Mouse (Mus musculus) heart, postnatal 0 days (tissue): ENCODE data around the gene Cradd. TPM values are rescaled to one million over a fixed set of nuclear protein-coding genes. Genes with fewer than 3 reads are reported as not detected.

Experiments
- ATAC-seq: fragments of 200-750 bp; cut with Nextera tagmentation; 2 replicates; pipeline ENCODE4 v1.8.0; 2017; ENCODE audit warnings: low read depth, moderate number of reproducible peaks, moderate library complexity; ENCODE audit not compliant: insufficient read depth
- DNase-seq: peaks from one replicate; pipeline ENCODE4 v3.0.0-alpha.2; 2016; ENCODE audit warnings: low spot score
- H3K27ac ChIP-seq: fragments of 300-500 bp; sonication (generic); 2 replicates; pipeline ENCODE4 v1.5.1; 2014; ENCODE audit warnings: low read depth, mild to moderate bottlenecking
- H3K27me3 ChIP-seq: fragments of 300-500 bp; sonication (generic); 2 replicates; pipeline ENCODE4 v1.6.1; 2014; ENCODE audit warnings: low read length, mixed read lengths; ENCODE audit not compliant: control insufficient read depth, insufficient read depth
- H3K36me3 ChIP-seq: fragments of 300-500 bp; sonication (generic); replicated peaks from 2 replicates; pipeline ENCODE4 v1.6.1; 2014; ENCODE audit warnings: low read length, mixed read lengths; ENCODE audit not compliant: control insufficient read depth, insufficient read depth
- H3K4me1 ChIP-seq: fragments of 300-500 bp; sonication (generic); 2 replicates; pipeline ENCODE4 v1.6.1; 2014; ENCODE audit warnings: antibody characterized with exemption; ENCODE audit not compliant: control insufficient read depth, insufficient read depth
- H3K4me2 ChIP-seq: fragments of 300-500 bp; sonication (generic); 2 replicates; pipeline ENCODE4 v1.6.1; 2014; ENCODE audit warnings: low read depth, mild to moderate bottlenecking, low read length, moderate library complexity
- H3K4me3 ChIP-seq: fragments of 300-500 bp; sonication (generic); 2 replicates; pipeline ENCODE4 v1.5.1; 2014; ENCODE audit warnings: low read depth, low read length
- H3K9ac ChIP-seq: fragments of 300-500 bp; sonication (generic); replicated peaks from 2 replicates; pipeline ENCODE4 v1.6.1; 2014; ENCODE audit warnings: low read depth, low read length, mixed read lengths
- H3K9me3 ChIP-seq: fragments of 300-500 bp; sonication (generic); replicated peaks from 2 replicates; pipeline ENCODE4 v1.6.1; 2016; ENCODE audit warnings: low read length; ENCODE audit not compliant: control insufficient read depth
- CTCF ChIP-seq: IDR thresholded peaks from 2 replicates; pipeline ENCODE4 v1.5.1; 2016; ENCODE audit warnings: antibody characterized with exemption, control low read depth, low read depth
- EP300 ChIP-seq: IDR thresholded peaks from 2 replicates; pipeline ENCODE4 v1.6.1; 2016; ENCODE audit warnings: antibody characterized with exemption, low read depth
- WGBS: fragments of 180-500 bp; shearing (Covaris S2); extraction: QIAGEN DNeasy Blood & Tissue Kit; methylation state at CpG from one replicate; pipeline ENCODE4 v1.1.7; 2014; 5-methylcytosine and 5-hydroxymethylcytosine counted together
- polyA plus RNA-seq: library from polyadenylated mRNA; unstranded; fragments of >200 nt; fragmentation: Nextera tagmentation; extraction: Ambion mirVana; gene quantifications from 2 replicates; pipeline ENCODE4 v1.2.1, GENCODE M21; 2015
- total RNA-seq: library from RNA; depleted of rRNA; stranded (reverse); fragments of >200 nt; gene quantifications from 2 replicates; pipeline ENCODE4 v1.2.3, GENCODE M21; 2014; ENCODE audit warnings: low replicate concordance

Gene Cradd
- total and polyA plus RNA-seq, 2 experiments from 2014 or later: 12.2 to 21.1 TPM

- no peak for DNase-seq
- ATAC-seq: no peak; the same call in 1 of the 2 replicates
- Histone ChIP-seq H3K9me3 (no peaks in the 10 kb centered on the region), H3K36me3 (no peaks in the 10 kb centered on the region), H3K4me1 (peaks cover 40% of the 10 kb centered on the region), H3K27me3 (no peaks in the 10 kb centered on the region), H3K9ac (no peak overlapping the region), H3K4me2 (no peak overlapping the region), H3K27ac (peak overlapping the region; percentile 30; the same call in 1 of the 2 replicates), H3K4me3 (no peak overlapping the region)
- 44% methylated on average over 8 of the region's 8 CpGs for WGBS
- TF ChIP-seq EP300: no peak
- TF ChIP-seq CTCF: no peak
Measured at GRCm38 (mm10) chr10:95236226-95236625, 87.7 kb downstream of the Cradd start.

GRCm38 (mm10) chr10:95234661-95235060 lies 89.3 kb downstream of the Cradd start:
- Histone ChIP-seq H3K4me1 (peaks cover 40% of the 10 kb centered on the region), H3K9ac (no peak overlapping the region), H3K4me2 (no peak overlapping the region), H3K27me3 (no peaks in the 10 kb centered on the region), H3K27ac (0 out of 2 replicates have a peak overlapping the region, but pooled peaks have one; percentile 28), H3K36me3 (no peaks in the 10 kb centered on the region), H3K4me3 (no peak overlapping the region), H3K9me3 (no peaks in the 10 kb centered on the region)
- ATAC-seq: no peak
- 70% methylated on average over 3 of the region's 3 CpGs for WGBS
- no peak for TF ChIP-seq CTCF
- no peak for DNase-seq

GRCm38 (mm10) chr10:95233044-95233443 lies 90.9 kb downstream of the Cradd start:
- no peaks in the 10 kb centered on the region for H3K36me3 ChIP-seq
- H3K4me2 ChIP-seq: peak overlapping the region; percentile 36
- 0 out of 2 replicates have a peak, but pooled peaks have one; percentile 13 for TF ChIP-seq EP300
- no peak for TF ChIP-seq CTCF
- H3K9me3 ChIP-seq: no peaks in the 10 kb centered on the region
- DNase-seq (no peak), ATAC-seq (0 out of 2 replicates have a peak, but pooled peaks have one; percentile 48)
- H3K9ac ChIP-seq: no peak overlapping the region
- WGBS: 42% methylated on average over 10 of the region's 10 CpGs
- peaks cover 40% of the 10 kb centered on the region for H3K4me1 ChIP-seq
- no peaks in the 10 kb centered on the region for H3K27me3 ChIP-seq
- H3K4me3 ChIP-seq: no peak overlapping the region
- H3K27ac ChIP-seq: peak overlapping the region; percentile 44

GRCm38 (mm10) chr10:95232554-95232953 lies 91.4 kb downstream of the Cradd start:
- Histone ChIP-seq H3K27me3 (no peaks in the 10 kb centered on the region), H3K9me3 (no peaks in the 10 kb centered on the region), H3K4me2 (peak overlapping the region; percentile 36), H3K4me1 (peaks cover 40% of the 10 kb centered on the region), H3K4me3 (no peak overlapping the region), H3K27ac (peak overlapping the region; percentile 44; the same call in 1 of the 2 replicates), H3K9ac (no peak overlapping the region), H3K36me3 (no peaks in the 10 kb centered on the region)
- DNase-seq (peak; percentile 66), ATAC-seq (peak; percentile 54)
- TF ChIP-seq CTCF (no peak), EP300 (peak; percentile 57; the same call in 1 of the 2 replicates)
- 43% methylated on average over 3 of the region's 3 CpGs for WGBS

- ATAC-seq (no peak), DNase-seq (no peak)
- H3K9me3 ChIP-seq: no peaks in the 10 kb centered on the region
- H3K27me3 ChIP-seq: no peaks in the 10 kb centered on the region
- H3K4me1 ChIP-seq: peaks cover 14% of the 10 kb centered on the region; the same call in 1 of the 2 replicates
- no peak overlapping the region for H3K4me3 ChIP-seq
- no peak overlapping the region for H3K27ac ChIP-seq
- H3K9ac ChIP-seq: no peak overlapping the region
- WGBS: 78% methylated on average over 6 of the region's 6 CpGs
- H3K36me3 ChIP-seq: no peaks in the 10 kb centered on the region
- TF ChIP-seq CTCF (no peak; the same call in 1 of the 2 replicates), EP300 (no peak)
- no peak overlapping the region for H3K4me2 ChIP-seq
Measured at GRCm38 (mm10) chr10:95228192-95228591, 95.7 kb downstream of the Cradd start.

- TF ChIP-seq CTCF (no peak), EP300 (no peak)
- ATAC-seq (no peak), DNase-seq (no peak)
- Histone ChIP-seq H3K36me3 (no peaks in the 10 kb centered on the region), H3K4me1 (peaks cover 11% of the 10 kb centered on the region; the same call in 1 of the 2 replicates), H3K27ac (no peak overlapping the region), H3K9me3 (no peaks in the 10 kb centered on the region), H3K4me2 (no peak overlapping the region), H3K9ac (no peak overlapping the region), H3K4me3 (no peak overlapping the region), H3K27me3 (no peaks in the 10 kb centered on the region)
- 57% methylated on average over 1 of the region's 1 CpGs for WGBS
Measured at GRCm38 (mm10) chr10:95227590-95227989, 96.3 kb downstream of the Cradd start.
